Mouse (Mus musculus): ENCODE measurements around the gene Dop1b. TPM values are rescaled to one million over a fixed set of nuclear protein-coding genes. Genes with fewer than 3 reads are reported as not detected.
"Not testable (repeated sequence)": the region's sequence is repeated elsewhere in the genome, so short reads cannot be mapped to it uniquely, and the experiment has no call there.

The Dop1b gene
- polyA plus RNA-seq, 1 experiment, result 18.9 TPM

GRCm38 (mm10) chr16:93764597-93764996, 52.9 kb downstream of the Dop1b start:
- no peak overlapping the region for H3K4me3 ChIP-seq (ENCODE audit: insufficient read depth, low read depth, low read length)
- H3K4me1 ChIP-seq (ENCODE audit: control insufficient read depth, insufficient read depth, insufficient read length, low read length), result no peaks in the 10 kb centered on the region
- H3K27ac ChIP-seq (replicated peaks; ENCODE audit: low read depth, low read length), result no peak overlapping the region

GRCm38 (mm10) chr16:93766956-93767355, 55.3 kb downstream of the Dop1b start:
- no peaks in the 10 kb centered on the region for H3K4me1 ChIP-seq (ENCODE audit: control insufficient read depth, insufficient read depth, insufficient read length, low read length)
- no peak overlapping the region for H3K27ac ChIP-seq (replicated peaks; ENCODE audit: low read depth, low read length)
- no peak overlapping the region for H3K4me3 ChIP-seq (ENCODE audit: insufficient read depth, low read depth, low read length)

GRCm38 (mm10) chr16:93767548-93767947, 55.8 kb downstream of the Dop1b start:
- Histone ChIP-seq H3K4me1 (ENCODE audit: control insufficient read depth, insufficient read depth, insufficient read length, low read length) (no peaks in the 10 kb centered on the region), H3K27ac (replicated peaks; ENCODE audit: low read depth, low read length) (no peak overlapping the region; the same call in 1 of the 2 replicates), H3K4me3 (ENCODE audit: insufficient read depth, low read depth, low read length) (no peak overlapping the region)

- Histone ChIP-seq H3K27ac (replicated peaks; ENCODE audit: low read depth, low read length) (no peak overlapping the region), H3K4me3 (ENCODE audit: insufficient read depth, low read depth, low read length) (no peak overlapping the region), H3K4me1 (ENCODE audit: control insufficient read depth, insufficient read depth, insufficient read length, low read length) (no peaks in the 10 kb centered on the region)
These were observed 57.9 kb downstream of the Dop1b start for GRCm38 (mm10) chr16:93769621-93770020.

- no peak overlapping the region for H3K27ac ChIP-seq (replicated peaks; ENCODE audit: low read depth, low read length)
- no peak overlapping the region for H3K4me3 ChIP-seq (ENCODE audit: insufficient read depth, low read depth, low read length)
- no peaks in the 10 kb centered on the region for H3K4me1 ChIP-seq (ENCODE audit: control insufficient read depth, insufficient read depth, insufficient read length, low read length)
These were observed 58.7 kb downstream of the Dop1b start for GRCm38 (mm10) chr16:93770271-93770926.

GRCm38 (mm10) chr16:93774658-93775057, 63.0 kb downstream of the Dop1b start:
- Histone ChIP-seq H3K4me3 (ENCODE audit: insufficient read depth, low read depth, low read length) (no peak overlapping the region), H3K27ac (replicated peaks; ENCODE audit: low read depth, low read length) (no peak overlapping the region), H3K4me1 (ENCODE audit: control insufficient read depth, insufficient read depth, insufficient read length, low read length) (no peaks in the 10 kb centered on the region)

- no peak overlapping the region for H3K4me3 ChIP-seq (ENCODE audit: insufficient read depth, low read depth, low read length)
- H3K4me1 ChIP-seq (ENCODE audit: control insufficient read depth, insufficient read depth, insufficient read length, low read length), result no peaks in the 10 kb centered on the region
- H3K27ac ChIP-seq (replicated peaks; ENCODE audit: low read depth, low read length), result no peak overlapping the region
These were observed 64.8 kb downstream of the Dop1b start for GRCm38 (mm10) chr16:93776468-93776867.

GRCm38 (mm10) chr16:93777247-93777999, 65.7 kb downstream of the Dop1b start:
- Histone ChIP-seq H3K4me1 (ENCODE audit: control insufficient read depth, insufficient read depth, insufficient read length, low read length) (no peaks in the 10 kb centered on the region), H3K27ac (replicated peaks; ENCODE audit: low read depth, low read length) (no peak overlapping the region), H3K4me3 (ENCODE audit: insufficient read depth, low read depth, low read length) (no peak overlapping the region)

- H3K4me1 ChIP-seq (ENCODE audit: control insufficient read depth, insufficient read depth, insufficient read length, low read length); H3K4me3 ChIP-seq (ENCODE audit: insufficient read depth, low read depth, low read length); H3K27ac ChIP-seq (replicated peaks; ENCODE audit: low read depth, low read length): not testable (repeated sequence)
These were observed 66.7 kb downstream of the Dop1b start for GRCm38 (mm10) chr16:93778393-93778792.

GRCm38 (mm10) chr16:93779554-93779953, 67.8 kb downstream of the Dop1b start:
- Histone ChIP-seq H3K4me1 (ENCODE audit: control insufficient read depth, insufficient read depth, insufficient read length, low read length) (no peaks in the 10 kb centered on the region), H3K4me3 (ENCODE audit: insufficient read depth, low read depth, low read length) (no peak overlapping the region), H3K27ac (replicated peaks; ENCODE audit: low read depth, low read length) (no peak overlapping the region)

GRCm38 (mm10) chr16:93780660-93781479, 69.2 kb downstream of the Dop1b start:
- Histone ChIP-seq H3K27ac (replicated peaks; ENCODE audit: low read depth, low read length) (no peak overlapping the region), H3K4me3 (ENCODE audit: insufficient read depth, low read depth, low read length) (no peak overlapping the region), H3K4me1 (ENCODE audit: control insufficient read depth, insufficient read depth, insufficient read length, low read length) (no peaks in the 10 kb centered on the region)

- Histone ChIP-seq H3K4me3 (ENCODE audit: insufficient read depth, low read depth, low read length) (no peak overlapping the region), H3K4me1 (ENCODE audit: control insufficient read depth, insufficient read depth, insufficient read length, low read length) (no peaks in the 10 kb centered on the region), H3K27ac (replicated peaks; ENCODE audit: low read depth, low read length) (no peak overlapping the region)
These were observed 72.5 kb downstream of the Dop1b start for GRCm38 (mm10) chr16:93784175-93784574.

- Histone ChIP-seq H3K27ac (replicated peaks; ENCODE audit: low read depth, low read length) (no peak overlapping the region), H3K4me3 (ENCODE audit: insufficient read depth, low read depth, low read length) (no peak overlapping the region), H3K4me1 (ENCODE audit: control insufficient read depth, insufficient read depth, insufficient read length, low read length) (no peaks in the 10 kb centered on the region)
These were observed 74.1 kb downstream of the Dop1b start for GRCm38 (mm10) chr16:93785805-93786204.

- Histone ChIP-seq H3K4me3 (ENCODE audit: insufficient read depth, low read depth, low read length) (no peak overlapping the region), H3K27ac (replicated peaks; ENCODE audit: low read depth, low read length) (no peak overlapping the region), H3K4me1 (ENCODE audit: control insufficient read depth, insufficient read depth, insufficient read length, low read length) (no peaks in the 10 kb centered on the region)
These were observed 76.7 kb downstream of the Dop1b start for GRCm38 (mm10) chr16:93788388-93788787.

GRCm38 (mm10) chr16:93788881-93789280, 77.2 kb downstream of the Dop1b start:
- Histone ChIP-seq H3K27ac (replicated peaks; ENCODE audit: low read depth, low read length) (no peak overlapping the region), H3K4me1 (ENCODE audit: control insufficient read depth, insufficient read depth, insufficient read length, low read length) (no peaks in the 10 kb centered on the region), H3K4me3 (ENCODE audit: insufficient read depth, low read depth, low read length) (no peak overlapping the region)

Data from brown adipose tissue, adult 24 weeks (tissue).